Mouse (Mus musculus) cerebellum, adult (tissue): ENCODE data around the gene 1700003H04Rik.

Experiments used
- ATAC-seq: cut with Nextera tagmentation; 2 replicates; pipeline ENCODE4 v1.9.2; 2017; ENCODE audit warnings: mild to moderate bottlenecking, moderate library complexity, mixed read lengths; ENCODE audit not compliant: insufficient number of reproducible peaks, low FRiP score, low TSS enrichment

The 1700003H04Rik gene

DNA sequence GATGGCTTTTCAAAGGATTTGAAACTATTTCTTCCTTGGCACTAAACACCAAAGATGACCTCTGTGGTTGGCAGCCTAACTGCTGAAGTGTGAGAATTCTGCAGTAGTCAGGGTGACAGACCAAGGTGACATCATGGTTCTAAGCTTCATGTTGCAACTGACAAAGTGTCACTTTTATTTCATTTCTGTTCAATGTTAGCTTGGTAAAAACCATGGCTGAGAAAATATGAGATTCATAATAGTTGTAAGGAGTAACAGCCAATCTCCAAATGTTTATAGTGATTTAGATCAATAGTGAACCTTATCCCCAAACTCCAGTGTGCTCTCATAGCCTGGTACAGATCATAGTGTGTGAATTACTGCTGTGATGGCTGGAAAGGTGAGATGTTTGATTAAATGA lies at the start of gene 1700003H04Rik:
TSS of gene 1700003H04Rik (minus strand) at position 101 of the 400 bp plus-strand sequence.
- no peak for ATAC-seq

DNA sequence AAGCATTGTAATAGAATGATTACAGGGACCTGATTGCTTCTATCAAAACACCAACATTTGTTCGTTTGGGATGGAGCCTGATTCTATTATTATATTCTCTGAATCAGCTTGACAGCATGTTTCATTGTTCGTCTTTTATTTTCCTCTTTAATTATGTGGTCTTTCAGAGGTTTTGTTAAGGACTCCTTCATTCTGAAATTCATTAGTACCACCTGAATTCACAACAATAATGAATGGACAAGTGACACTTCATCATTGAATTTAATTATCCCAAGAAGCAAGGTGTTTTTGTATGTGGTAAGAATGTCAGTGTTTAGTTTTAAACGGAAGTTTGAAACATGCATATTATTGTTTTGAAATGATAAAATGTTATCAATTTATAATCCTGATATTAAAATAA lies 42.1 kb upstream of the 1700003H04Rik start:
- no peak for ATAC-seq

DNA sequence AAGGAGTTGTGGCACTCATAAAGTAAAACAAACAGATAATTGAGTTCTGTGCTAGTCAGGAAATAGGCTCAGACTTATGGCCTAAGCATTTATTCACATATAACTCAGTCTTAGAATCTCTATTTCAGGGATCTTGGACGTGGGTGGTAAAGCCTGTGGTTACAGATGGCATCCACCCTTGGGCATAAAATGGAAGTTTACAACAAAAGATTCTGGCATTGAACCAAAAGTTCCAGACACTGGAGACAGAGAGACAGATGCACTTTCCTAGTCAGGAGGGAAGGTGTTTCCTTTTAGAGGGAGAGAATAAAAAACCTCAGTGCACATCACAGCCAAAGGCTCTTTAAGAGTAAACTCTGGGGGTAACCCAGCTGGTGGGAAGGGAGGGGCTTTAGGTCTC lies 32.4 kb upstream of the 1700003H04Rik start:
- no peak for ATAC-seq

DNA sequence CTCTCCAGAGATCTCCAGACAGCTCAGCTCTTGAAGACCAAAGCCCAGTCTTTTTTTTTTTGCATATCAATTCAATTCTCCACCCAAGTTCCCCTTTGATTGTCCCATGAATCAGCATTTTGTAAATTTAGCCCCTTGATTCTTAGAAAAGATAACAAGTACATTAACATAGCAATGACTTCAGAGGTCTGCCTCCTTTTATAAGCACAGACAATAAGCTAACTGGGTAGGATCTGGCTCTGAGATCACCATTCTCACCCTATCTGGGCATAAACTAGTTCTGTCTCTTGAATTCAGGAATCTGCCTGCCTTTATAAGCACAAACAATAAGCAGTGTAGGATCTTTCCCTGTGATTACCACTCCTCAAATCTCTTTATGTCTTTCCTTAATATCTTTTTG lies 29.1 kb upstream of the 1700003H04Rik start:
- no peak for ATAC-seq

DNA sequence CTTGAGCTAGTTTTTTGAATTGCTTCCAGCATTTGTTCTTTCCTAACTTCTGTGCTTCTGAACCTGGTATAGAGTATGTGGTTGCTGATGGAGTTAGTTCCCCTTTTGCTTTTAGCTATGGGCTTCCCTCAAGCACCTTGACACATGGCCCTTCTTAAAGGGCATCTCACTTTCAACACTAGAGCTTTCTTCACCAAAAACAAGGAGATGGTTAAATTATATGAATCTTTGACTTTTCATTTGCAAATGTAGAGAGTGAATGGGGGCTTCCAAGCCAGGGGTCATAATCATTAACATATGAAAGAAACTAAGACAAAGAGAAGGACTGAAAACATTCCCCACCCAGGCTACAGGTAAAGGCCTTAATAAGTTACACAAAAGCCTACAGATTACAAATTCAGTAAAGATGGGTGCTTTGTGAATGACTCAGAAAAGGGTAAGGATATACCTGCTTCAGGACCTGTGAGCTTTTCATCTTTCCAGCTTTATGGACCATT lies 25.2 kb upstream of the 1700003H04Rik start:
- no peak for ATAC-seq

DNA sequence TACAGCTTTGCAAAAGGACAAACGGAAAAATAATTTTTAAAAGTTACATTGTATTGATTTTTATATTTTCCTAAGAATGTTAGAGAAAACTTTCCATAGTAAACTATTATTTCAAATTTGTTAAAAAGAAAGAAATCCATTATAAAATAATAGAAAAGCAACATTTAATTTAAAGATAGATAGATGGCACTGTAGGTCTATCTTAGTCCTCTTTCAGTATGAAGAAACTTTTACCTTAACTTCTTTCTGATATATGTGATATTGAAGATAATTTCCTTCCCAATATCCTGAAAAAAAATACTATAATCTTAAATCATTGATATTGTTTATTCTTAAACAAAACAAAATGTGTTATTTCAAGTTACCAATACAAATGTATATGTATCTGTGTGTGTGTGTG lies 24.6 kb upstream of the 1700003H04Rik start:
- no peak for ATAC-seq

DNA sequence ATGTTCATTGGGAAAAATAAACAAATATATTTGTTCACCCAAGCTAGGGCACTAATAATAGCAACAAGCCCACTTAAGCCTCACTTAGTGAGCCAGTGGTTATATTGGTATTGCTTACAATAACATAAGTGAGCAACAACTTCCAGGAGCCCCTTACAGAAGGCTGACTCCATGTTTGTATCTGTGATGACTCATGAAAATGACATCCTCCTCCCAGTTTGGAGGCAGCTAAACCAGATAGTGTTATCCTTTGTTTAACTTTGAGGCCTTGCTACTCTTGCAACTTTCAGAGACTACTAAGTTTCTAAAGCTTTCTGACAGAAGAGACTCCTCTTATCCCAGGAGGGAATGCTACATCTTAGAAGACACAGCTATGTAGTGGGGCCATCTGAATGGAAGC lies 16.9 kb upstream of the 1700003H04Rik start:
- no peak for ATAC-seq

DNA sequence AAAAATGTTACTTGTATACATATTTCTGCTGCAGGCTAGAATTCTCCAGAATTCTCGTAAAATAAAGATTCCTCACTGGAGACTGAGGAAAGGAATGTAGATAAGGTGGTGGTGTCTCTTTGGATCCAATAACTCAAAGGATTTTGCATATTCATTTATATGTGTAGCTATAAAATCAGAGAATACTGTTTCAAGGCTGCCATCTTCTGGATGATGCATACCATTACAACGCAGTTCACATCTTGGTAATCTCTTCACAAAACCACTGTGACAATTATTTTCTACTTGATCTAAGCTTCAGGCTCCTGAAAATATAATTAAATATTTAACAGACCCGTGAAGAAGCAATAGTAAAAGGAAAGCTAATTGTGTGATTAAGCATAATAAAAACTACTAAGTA lies 6.6 kb upstream of the 1700003H04Rik start:
- ATAC-seq: no peak

DNA sequence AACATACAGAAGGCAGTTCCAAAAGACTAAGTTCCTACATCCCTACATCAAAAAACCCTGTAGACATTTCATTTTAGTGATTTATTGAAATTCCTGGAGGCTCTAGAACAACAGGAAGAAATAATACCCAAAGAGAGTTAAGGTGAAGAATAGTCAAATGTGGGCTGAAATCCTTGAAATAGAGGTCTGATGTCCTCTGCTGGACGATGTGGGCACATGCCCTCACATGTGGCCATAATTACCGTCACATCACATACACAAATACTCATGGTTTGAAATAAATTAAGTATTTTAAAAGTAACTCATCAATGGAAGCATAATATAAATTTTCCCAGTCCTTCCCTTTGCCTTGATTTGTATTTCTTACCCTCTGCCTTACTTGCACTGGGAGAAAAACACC lies 4.9 kb upstream of the 1700003H04Rik start:
- ATAC-seq: no peak

DNA sequence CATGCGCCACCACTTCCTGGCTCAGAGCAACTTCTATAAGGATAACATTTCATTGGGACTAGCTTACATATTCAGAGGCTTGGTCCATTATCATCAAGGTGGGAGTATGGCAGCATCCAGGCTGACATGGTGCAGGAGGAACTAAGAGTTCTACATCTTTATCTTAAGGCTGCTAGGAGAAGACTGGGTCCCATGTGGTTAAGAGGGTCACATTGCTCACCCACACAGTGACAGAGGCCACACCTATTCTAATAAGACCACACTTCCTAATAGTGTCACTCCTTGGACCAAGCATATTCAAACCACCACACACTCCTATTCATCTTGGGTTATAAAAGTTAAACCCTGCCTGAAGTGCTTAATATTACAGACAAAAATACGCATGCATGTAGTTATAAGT lies 23.6 kb downstream of the 1700003H04Rik start:
- no peak for ATAC-seq

DNA sequence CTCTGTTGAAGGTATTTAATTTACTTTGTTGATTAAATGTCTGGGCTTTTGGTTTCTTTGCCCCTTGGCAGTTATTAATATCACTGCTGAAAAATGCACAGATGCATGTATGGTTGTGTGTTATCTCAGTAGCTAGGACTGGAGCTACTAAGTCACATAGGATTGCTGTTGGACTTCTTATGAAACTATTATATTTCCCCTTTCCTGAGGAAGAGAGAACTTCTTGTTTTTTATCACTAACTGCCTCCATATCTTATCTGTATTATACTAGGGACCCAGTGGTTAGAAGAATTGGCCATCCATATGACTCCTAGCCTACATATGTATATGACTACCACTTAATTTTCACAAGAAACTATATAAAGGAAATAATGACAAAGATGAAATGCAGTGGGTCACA lies 24.9 kb downstream of the 1700003H04Rik start:
- no peak for ATAC-seq

DNA sequence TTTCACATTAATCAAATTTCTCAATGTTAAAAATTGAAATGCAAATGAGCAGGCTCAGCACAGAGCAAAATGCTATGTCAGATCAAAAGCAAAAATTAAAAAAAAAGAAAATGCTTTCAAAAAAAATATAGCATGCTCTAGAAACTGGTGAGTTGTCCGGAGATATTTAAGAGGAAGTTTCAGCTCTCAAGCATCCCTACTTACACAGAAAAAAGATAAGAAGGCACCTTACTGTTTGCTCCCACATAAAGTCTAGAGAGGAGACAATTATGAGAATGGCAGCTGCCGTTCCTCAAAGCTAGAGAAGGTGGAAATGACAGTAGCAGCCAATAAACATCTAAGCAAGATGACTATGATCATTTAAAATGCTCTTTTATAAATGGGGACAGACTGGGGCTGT lies 25.8 kb downstream of the 1700003H04Rik start:
- ATAC-seq: no peak

DNA sequence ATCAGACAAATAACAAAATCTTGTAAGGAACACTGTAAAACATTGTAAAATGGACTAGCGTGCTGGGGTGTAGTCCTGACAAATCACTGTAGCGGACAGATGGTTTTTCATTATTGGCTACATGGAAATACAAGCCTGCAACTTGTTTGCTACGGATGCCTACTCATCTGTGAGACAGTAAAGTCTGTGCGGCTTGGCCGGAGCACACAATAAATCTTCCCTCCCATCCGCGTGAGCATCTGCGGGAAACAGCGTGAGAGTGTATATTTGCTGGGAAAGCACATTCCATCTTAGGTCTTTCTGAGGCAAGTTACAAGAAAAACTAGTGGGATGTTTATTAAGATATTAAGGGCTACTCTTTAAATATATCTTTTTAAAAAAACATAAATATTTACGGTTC lies 32.0 kb downstream of the 1700003H04Rik start:
- no peak for ATAC-seq

DNA sequence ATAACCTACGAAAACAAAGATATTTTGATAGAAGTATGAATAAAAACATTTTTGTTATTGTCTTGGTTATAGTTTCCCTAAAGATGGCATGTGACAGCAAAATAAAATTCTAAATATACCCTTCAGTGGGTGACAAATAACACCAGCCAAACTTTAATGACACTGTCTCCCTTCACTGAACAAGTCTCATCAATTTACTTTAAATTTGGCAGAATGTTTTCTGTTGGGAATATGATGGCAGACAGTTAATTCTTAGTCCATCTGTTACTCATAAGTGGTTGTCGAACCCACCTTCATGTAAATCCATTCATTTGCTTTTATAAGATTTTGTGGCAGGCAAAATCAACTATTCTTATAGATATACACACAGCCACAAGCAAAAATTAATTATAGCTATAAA lies 42.6 kb downstream of the 1700003H04Rik start:
- no peak for ATAC-seq

DNA sequence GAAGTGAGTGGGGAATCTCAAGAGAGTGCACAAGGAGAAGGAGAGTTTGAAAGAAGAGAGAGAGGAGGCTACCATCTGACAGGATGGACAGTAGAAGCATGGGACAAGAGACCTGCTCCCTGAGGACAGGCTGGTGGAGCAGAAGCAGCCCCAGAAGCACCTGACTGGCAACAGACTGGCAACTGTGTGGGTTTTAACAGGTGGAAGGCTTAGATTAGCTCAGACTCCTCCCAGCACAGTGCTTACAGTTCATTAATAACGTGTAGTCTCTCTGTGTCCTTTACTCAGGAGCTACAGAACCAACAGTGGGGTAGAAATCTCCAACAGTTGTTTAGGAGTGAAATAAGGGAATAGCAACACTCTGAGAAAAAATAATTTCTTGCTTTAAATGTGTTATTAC lies 44.3 kb downstream of the 1700003H04Rik start:
- no peak for ATAC-seq

DNA sequence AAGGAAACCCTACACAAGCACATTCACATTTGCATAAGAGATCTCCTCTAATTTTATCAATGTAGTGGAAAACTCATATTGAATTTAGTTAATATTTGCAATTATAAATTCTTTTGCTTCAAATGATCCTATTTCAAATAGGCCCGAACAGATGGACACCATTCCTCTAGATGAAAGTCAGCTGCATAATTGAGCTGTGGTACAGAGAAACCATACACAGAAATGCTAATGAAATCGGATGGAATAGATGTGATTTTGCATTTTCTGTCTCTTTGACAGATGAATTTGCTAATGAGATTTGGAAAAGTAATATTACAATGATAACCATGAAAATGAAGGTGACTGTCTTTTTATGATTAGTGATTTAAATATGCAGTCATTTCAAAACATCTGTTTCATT lies 62.1 kb downstream of the 1700003H04Rik start:
- no peak for ATAC-seq
